Mouse (Mus musculus): ENCODE measurements at regions not wholly inside any gene's neighbourhood (a gene's known extent, or its start where the extent isn't known, plus 50 kb on each side); places are given as distances from the start of the nearest gene placed in this dataset.

GRCm38 (mm10) chr13:58472455-58472854 lies 69.3 kb upstream of the Hnrnpk start:
- no peak for DNase-seq (ENCODE audit: low read depth)
- TF ChIP-seq CTCF (IDR thresholded peaks at IDR 0.05; ENCODE audit: borderline replicate concordance, extremely low read depth, insufficient read depth, insufficient read length) (no peak), POLR2A (IDR thresholded peaks at IDR 0.05; ENCODE audit: borderline replicate concordance, extremely low read depth, insufficient read depth, insufficient read length, poor library complexity, severe bottlenecking) (no peak)

GRCm38 (mm10) chr13:58471704-58472103 lies 68.6 kb upstream of the Hnrnpk start:
- DNase-seq (ENCODE audit: low read depth): peak; percentile 66
- TF ChIP-seq POLR2A (IDR thresholded peaks at IDR 0.05; ENCODE audit: borderline replicate concordance, extremely low read depth, insufficient read depth, insufficient read length, poor library complexity, severe bottlenecking): no peak
- TF ChIP-seq CTCF (IDR thresholded peaks at IDR 0.05; ENCODE audit: borderline replicate concordance, extremely low read depth, insufficient read depth, insufficient read length): no peak

- TF ChIP-seq POLR2A (IDR thresholded peaks at IDR 0.05; ENCODE audit: borderline replicate concordance, extremely low read depth, insufficient read depth, insufficient read length, poor library complexity, severe bottlenecking) (no peak), CTCF (IDR thresholded peaks at IDR 0.05; ENCODE audit: borderline replicate concordance, extremely low read depth, insufficient read depth, insufficient read length) (no peak)
- no peak for DNase-seq (ENCODE audit: low read depth)
These were observed 66.6 kb upstream of the Hnrnpk start for GRCm38 (mm10) chr13:58469731-58470130.

GRCm38 (mm10) chr13:58467097-58467642 lies 64.0 kb upstream of the Hnrnpk start:
- no peak for DNase-seq (ENCODE audit: low read depth)
- no peak for TF ChIP-seq POLR2A (IDR thresholded peaks at IDR 0.05; ENCODE audit: borderline replicate concordance, extremely low read depth, insufficient read depth, insufficient read length, poor library complexity, severe bottlenecking)
- TF ChIP-seq CTCF (IDR thresholded peaks at IDR 0.05; ENCODE audit: borderline replicate concordance, extremely low read depth, insufficient read depth, insufficient read length): no peak

- TF ChIP-seq POLR2A (IDR thresholded peaks at IDR 0.05; ENCODE audit: borderline replicate concordance, extremely low read depth, insufficient read depth, insufficient read length, poor library complexity, severe bottlenecking) (no peak), CTCF (IDR thresholded peaks at IDR 0.05; ENCODE audit: borderline replicate concordance, extremely low read depth, insufficient read depth, insufficient read length) (no peak)
These were observed 62.3 kb upstream of the Hnrnpk start for GRCm38 (mm10) chr13:58465206-58466104.

More at GRCm38 (mm10) chr13:58465206-58466104, 62.3 kb upstream of the Hnrnpk start:
- DNase-seq (ENCODE audit: low read depth): peak; percentile 92

Data from brain, embryonic 14.5 days (tissue).